Mouse (Mus musculus) heart, postnatal 0 days (tissue): ENCODE measurements around the gene Ncbp2.

Experiments used
- CTCF ChIP-seq: IDR thresholded peaks from 2 replicates; pipeline ENCODE4 v1.5.1; 2016; ENCODE audit warnings: antibody characterized with exemption, control low read depth, low read depth
- EP300 ChIP-seq: IDR thresholded peaks from 2 replicates; pipeline ENCODE4 v1.6.1; 2016; ENCODE audit warnings: antibody characterized with exemption, low read depth

DNA sequence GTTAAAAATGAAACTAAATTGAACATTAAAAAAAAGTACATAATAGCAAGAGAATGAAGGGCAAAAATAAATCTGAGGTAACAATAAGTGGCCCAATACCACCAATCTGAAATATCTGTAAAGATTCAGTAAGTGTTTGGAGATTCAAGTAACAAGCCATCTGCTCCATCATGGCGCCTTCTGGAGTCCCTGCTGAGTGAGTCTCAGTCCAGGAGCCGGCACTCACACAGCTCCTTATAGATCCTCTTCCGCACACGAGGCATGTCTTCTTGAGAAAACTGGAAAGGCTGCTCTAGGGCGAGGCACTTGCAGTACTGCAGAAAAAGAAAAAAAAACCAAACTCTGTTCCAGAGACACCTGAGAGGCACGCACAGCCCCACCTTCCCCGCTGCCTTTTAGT, 14.9 kb downstream of the Ncbp2 start:
- TF ChIP-seq EP300 (no peak), CTCF (no peak)
